In the genomic region with DNA sequence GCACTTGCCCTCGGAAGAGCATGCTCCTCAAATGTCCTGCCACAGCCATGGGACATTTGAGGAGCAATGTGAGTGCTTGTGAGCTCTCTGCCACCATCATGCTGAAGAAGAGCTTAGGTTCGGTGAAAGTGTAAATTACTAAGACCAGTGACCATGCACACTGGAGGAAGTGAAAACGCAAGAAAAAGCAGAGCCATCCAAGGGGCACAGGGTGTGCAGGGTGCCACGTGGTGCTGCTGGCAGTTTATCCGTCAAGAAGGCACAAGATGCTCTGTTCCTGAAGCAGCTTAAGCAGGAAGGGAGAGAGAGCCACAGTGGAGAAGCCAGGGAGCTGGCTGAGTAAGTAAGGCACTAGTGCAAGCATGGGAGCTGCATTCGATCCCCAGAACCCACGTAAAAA, we compare ENCODE assay signal across 22 mouse cellular contexts. TPM values are rescaled to one million over a fixed set of nuclear protein-coding genes. Genes with fewer than 3 reads are reported as not detected.
A peak's percentile ranks its signal among the peaks of the same experiment; 100 is the strongest.
DNase-seq lines count a peak whose midpoint lies in the region; ATAC-seq and TF ChIP-seq lines count a peak whose summit lies in the region.
"Had no signal": no experiment of that assay in that cellular context is flagged by ENCODE, and none has a peak within 500 bp of the region (broad histone marks: within the 10 kb centered on the region; RNA-seq: fewer than 3 reads in every experiment).

No protein-coding gene starts in this region.

- no peak for TF ChIP-seq EP300 in liver, postnatal 0 days (IDR thresholded peaks at IDR 0.05; ENCODE audit: low read depth)

- ATAC-seq in liver, postnatal 0 days, result no peak
- peak; percentile 61 for ATAC-seq in granulocyte monocyte progenitor cell, adult 5-6 weeks (replicated peaks; ENCODE audit: poor library complexity, severe bottlenecking)
- ATAC-seq in neutrophil, adult 5-6 weeks (ENCODE audit: extremely low read depth, insufficient number of reproducible peaks, low FRiP score, poor library complexity, severe bottlenecking), result peak; percentile 58; the same call in 1 of the 2 replicates
- no peak for ATAC-seq in forebrain, embryonic 16.5 days
- ATAC-seq: forebrain, embryonic 14.5 days had no signal

- H3K9ac ChIP-seq in liver, postnatal 0 days (replicated peaks), result no peak overlapping the region
- no peak overlapping the region for H3K9ac ChIP-seq in forebrain, embryonic 16.5 days (replicated peaks; ENCODE audit: low read depth, low read length)
- H3K9ac ChIP-seq: embryonic facial prominence, embryonic 15.5 days; hindbrain, embryonic 12.5 days had no signal

- H3K27ac ChIP-seq in liver, postnatal 0 days (ENCODE audit: low read depth), result 0 out of 2 replicates have a peak overlapping the region, but pooled peaks have one; percentile 22
- no peak overlapping the region for H3K27ac ChIP-seq in forebrain, embryonic 16.5 days (ENCODE audit: low read length)
- H3K27ac ChIP-seq: embryonic facial prominence, embryonic 15.5 days; forebrain, embryonic 10.5 days; heart, embryonic 10.5 days; hindbrain, embryonic 12.5 days had no signal

- H3K36me3 ChIP-seq in liver, postnatal 0 days (replicated peaks; ENCODE audit: insufficient read depth, low read length), result no peaks in the 10 kb centered on the region
- no peaks in the 10 kb centered on the region for H3K36me3 ChIP-seq in forebrain, embryonic 16.5 days (ENCODE audit: control insufficient read depth, insufficient read depth)
- H3K36me3 ChIP-seq: embryonic facial prominence, embryonic 15.5 days; forebrain, embryonic 10.5 days; G1E; heart, embryonic 10.5 days; hindbrain, embryonic 12.5 days had no signal

- H3K9me3 ChIP-seq in liver, postnatal 0 days (ENCODE audit: low read length), result no peaks in the 10 kb centered on the region
- no peaks in the 10 kb centered on the region for H3K9me3 ChIP-seq in forebrain, embryonic 16.5 days (ENCODE audit: control insufficient read depth, low read length)
- H3K9me3 ChIP-seq: embryonic facial prominence, embryonic 15.5 days; heart, embryonic 10.5 days; hindbrain, embryonic 12.5 days had no signal

- no peak overlapping the region for H3K4me3 ChIP-seq in liver, postnatal 0 days (ENCODE audit: low read depth, low read length)
- H3K4me3 ChIP-seq in forebrain, embryonic 16.5 days (replicated peaks; ENCODE audit: low read length), result no peak overlapping the region
- H3K4me3 ChIP-seq: embryonic facial prominence, embryonic 15.5 days; erythroblast, embryonic 14.5 days; forebrain, embryonic 10.5 days; heart, embryonic 10.5 days; hindbrain, embryonic 12.5 days had no signal

- no peak for DNase-seq in liver, postnatal 0 days
- no peak for DNase-seq in liver
- DNase-seq in B cell, adult 2 months, result peak; percentile 46 to 48
- DNase-seq in retina, embryonic 14.5 days (ENCODE audit: low spot score), result no peak
- DNase-seq in urinary bladder, postnatal 14 days (ENCODE audit: low spot score), result no peak
- DNase-seq: adrenal gland, postnatal 10 days; cerebellum, adult 18-20 months; embryo, embryonic 11 days; gastrocnemius, postnatal 36 days; heart, adult 18-20 months; heart, postnatal 10 days; heart, postnatal 4 days had no signal

- no peaks in the 10 kb centered on the region for H3K27me3 ChIP-seq in liver, postnatal 0 days (ENCODE audit: insufficient read depth, low read length)
- H3K27me3 ChIP-seq in forebrain, embryonic 16.5 days (replicated peaks; ENCODE audit: control insufficient read depth, insufficient read depth, low read length), result no peaks in the 10 kb centered on the region
- H3K27me3 ChIP-seq: embryonic facial prominence, embryonic 15.5 days had no signal

- peaks cover 4% of the 10 kb centered on the region; the same call in 1 of the 2 replicates for H3K4me1 ChIP-seq in liver, postnatal 0 days (ENCODE audit: insufficient read depth)
- H3K4me1 ChIP-seq in forebrain, embryonic 16.5 days (replicated peaks; ENCODE audit: control insufficient read depth, insufficient read depth, low read length), result peaks cover 8% of the 10 kb centered on the region

- no peak for TF ChIP-seq CTCF in liver, postnatal 0 days (IDR thresholded peaks at IDR 0.05; ENCODE audit: low read depth)

- WGBS in liver, postnatal 0 days (ENCODE audit: insufficient replicate concordance), result 47% methylated on average over 7 of the region's 7 CpGs
- 78% methylated on average over 7 of the region's 7 CpGs for WGBS in forebrain, embryonic 16.5 days

- no peak overlapping the region for H3K4me2 ChIP-seq in liver, postnatal 0 days (ENCODE audit: low read depth, low read length)
- H3K4me2 ChIP-seq in forebrain, embryonic 16.5 days (ENCODE audit: low read length), result no peak overlapping the region
- H3K4me2 ChIP-seq: embryonic facial prominence, embryonic 15.5 days; hindbrain, embryonic 12.5 days had no signal

RNA-seq across cellular contexts. Expression of a gene that starts 47.4 kb away (rescaled TPM):
- polyA plus RNA-seq in liver, postnatal 0 days (2015; fragmentation: Nextera tagmentation; extraction: Ambion mirVana), result not detected in 2 replicates
- not detected in 2 replicates for total RNA-seq in granulocyte monocyte progenitor cell, adult 5-6 weeks (2014; fragmentation: Nextera tagmentation)
- total RNA-seq in granulocyte monocyte progenitor cell, adult 5-6 weeks (2017), result not detected in 2 replicates
- 0.12 TPM in 1 of 2 replicates, not detected in the other for total RNA-seq in neutrophil, adult 5-6 weeks (2017)
- polyA plus RNA-seq in forebrain, embryonic 16.5 days (2015; fragmentation: Nextera tagmentation; extraction: Ambion mirVana), result 25.3 and 28.6 TPM in 2 replicates
- total RNA-seq: gastrocnemius, postnatal 36 days had no signal
- polyA plus RNA-seq: erythroblast, embryonic 14.5 days; G1E had no signal

Comparison
In these comparisons a context has a peak if more than half of its experiments do, and no peak if none do; other contexts are left out.
1. ATAC-seq: peak in granulocyte monocyte progenitor cell, adult 5-6 weeks (single experiment) and neutrophil, adult 5-6 weeks (single experiment); none in liver, postnatal 0 days (single experiment) and forebrain, embryonic 16.5 days (single experiment).
2. DNase-seq: peak in B cell, adult 2 months (2 of 2); none in liver, postnatal 0 days (single experiment), liver (single experiment), retina, embryonic 14.5 days (single experiment) and urinary bladder, postnatal 14 days (single experiment).